Mouse (Mus musculus) embryonic facial prominence, embryonic 12.5 days (tissue): Measurements from ENCODE around the gene Apobr. TPM values are rescaled to one million over a fixed set of nuclear protein-coding genes. Genes with fewer than 3 reads are reported as not detected.

Experiments used
- ATAC-seq: fragments of 200-750 bp; cut with Nextera tagmentation; 2 replicates; pipeline ENCODE4 v1.8.0; 2017; ENCODE audit not compliant: insufficient number of reproducible peaks, insufficient read depth, low FRiP score, low TSS enrichment
- H3K27ac ChIP-seq: fragments of 300-500 bp; sonication (generic); 2 replicates; pipeline ENCODE4 v1.5.1; 2016; ENCODE audit warnings: mild to moderate bottlenecking
- H3K27me3 ChIP-seq: fragments of 300-500 bp; sonication (generic); 2 replicates; pipeline ENCODE4 v1.6.1; 2016; ENCODE audit warnings: mild to moderate bottlenecking, moderate library complexity
- H3K36me3 ChIP-seq: fragments of 300-500 bp; sonication (generic); 2 replicates; pipeline ENCODE4 v1.6.1; 2016; ENCODE audit warnings: mild to moderate bottlenecking
- H3K4me1 ChIP-seq: fragments of 300-500 bp; sonication (generic); 2 replicates; pipeline ENCODE4 v1.6.1; 2016
- H3K4me2 ChIP-seq: fragments of 300-500 bp; sonication (generic); replicated peaks from 2 replicates; pipeline ENCODE4 v1.6.1; 2016; ENCODE audit warnings: mild to moderate bottlenecking, moderate library complexity
- H3K4me3 ChIP-seq: fragments of 300-500 bp; sonication (generic); 2 replicates; pipeline ENCODE4 v1.5.1; 2016; ENCODE audit warnings: mild to moderate bottlenecking
- H3K9ac ChIP-seq: fragments of 300-500 bp; sonication (generic); 2 replicates; pipeline ENCODE4 v1.6.1; 2016; ENCODE audit warnings: mild to moderate bottlenecking, moderate library complexity
- H3K9me3 ChIP-seq: fragments of 300-500 bp; sonication (generic); 2 replicates; pipeline ENCODE4 v1.6.1; 2016; ENCODE audit warnings: mild to moderate bottlenecking, moderate library complexity
- WGBS: fragments of 180-500 bp; shearing (Covaris S2); methylation state at CpG from one replicate; pipeline ENCODE4 v1.1.7; 2016; 5-methylcytosine and 5-hydroxymethylcytosine counted together
- polyA plus RNA-seq: library from polyadenylated mRNA; unstranded; fragments of >200 nt; fragmentation: Nextera tagmentation; extraction: Ambion mirVana; gene quantifications from 2 replicates; pipeline ENCODE4 v1.2.1, GENCODE M21; 2016

Gene Apobr
- 0.59 and 0.96 TPM in 2 replicates for polyA plus RNA-seq

DNA sequence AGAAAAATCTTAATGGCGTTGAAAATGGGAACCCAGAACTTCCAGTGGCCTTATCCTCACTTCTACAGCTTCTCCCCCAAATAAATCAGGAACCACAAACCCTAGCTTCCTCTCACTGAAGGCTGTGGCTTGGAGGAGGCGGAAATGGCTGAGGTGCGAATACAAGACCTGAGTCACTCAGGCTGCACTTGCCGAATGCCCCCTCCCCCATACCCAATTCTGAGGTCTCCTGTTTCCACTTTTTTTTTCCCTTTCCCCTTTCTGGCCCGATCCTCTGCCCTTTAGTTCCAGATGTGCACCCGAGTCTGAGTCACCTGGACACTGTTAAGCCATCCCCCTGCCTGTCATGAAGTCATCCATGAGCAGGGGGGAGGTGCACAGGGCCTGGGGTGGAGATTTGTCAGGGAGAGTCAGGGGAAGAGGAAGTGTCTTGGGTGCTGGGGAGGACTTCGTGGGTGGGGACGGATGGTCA, at the start of gene Apobr:
Gene Apobr, plus strand, starts transcription at position 437 of the 472 bp plus-strand sequence.
- Histone ChIP-seq H3K27me3 (peaks cover 12% of the 10 kb centered on the region; the same call in 1 of the 2 replicates), H3K4me1 (0 out of 2 replicates have a peak, but pooled peaks cover 10% of the 10 kb centered on the region), H3K4me2 (peak within 1 kb of the TSS; percentile 76), H3K9me3 (no peaks in the 10 kb centered on the region), H3K9ac (no peak within 1 kb of the TSS), H3K27ac (peak within 1 kb of the TSS; percentile 76; the same call in 1 of the 2 replicates), H3K4me3 (peak within 1 kb of the TSS; percentile 57), H3K36me3 (no peaks in the 10 kb centered on the region)
- no peak for ATAC-seq
- WGBS = 72% methylated on average over 8 of the region's 8 CpGs

- no peak for ATAC-seq
- H3K4me3 ChIP-seq = peak overlapping the region; percentile 45
- no peaks in the 10 kb centered on the region for H3K9me3 ChIP-seq
- 3% methylated on average over 28 of the region's 28 CpGs for WGBS
- H3K4me2 ChIP-seq = peak overlapping the region; percentile 84
- H3K27me3 ChIP-seq = peaks cover 16% of the 10 kb centered on the region
- peak overlapping the region; percentile 67 for H3K9ac ChIP-seq
- no peaks in the 10 kb centered on the region; the same call in 1 of the 2 replicates for H3K4me1 ChIP-seq
- no peaks in the 10 kb centered on the region for H3K36me3 ChIP-seq
- H3K27ac ChIP-seq = no peak overlapping the region
Observed at GRCm38 (mm10) chr7:126535766-126536165, 49.0 kb upstream of the Apobr start.

- Histone ChIP-seq H3K9ac (peak overlapping the region; percentile 67; the same call in 1 of the 2 replicates), H3K27ac (no peak overlapping the region), H3K4me2 (peak overlapping the region; percentile 84), H3K4me3 (peak overlapping the region; percentile 45), H3K27me3 (peaks cover 16% of the 10 kb centered on the region), H3K36me3 (no peaks in the 10 kb centered on the region), H3K9me3 (no peaks in the 10 kb centered on the region), H3K4me1 (no peaks in the 10 kb centered on the region; the same call in 1 of the 2 replicates)
- ATAC-seq = no peak
- WGBS = 62% methylated on average over 9 of the region's 9 CpGs
Observed at GRCm38 (mm10) chr7:126536466-126536865, 48.3 kb upstream of the Apobr start.

DNA sequence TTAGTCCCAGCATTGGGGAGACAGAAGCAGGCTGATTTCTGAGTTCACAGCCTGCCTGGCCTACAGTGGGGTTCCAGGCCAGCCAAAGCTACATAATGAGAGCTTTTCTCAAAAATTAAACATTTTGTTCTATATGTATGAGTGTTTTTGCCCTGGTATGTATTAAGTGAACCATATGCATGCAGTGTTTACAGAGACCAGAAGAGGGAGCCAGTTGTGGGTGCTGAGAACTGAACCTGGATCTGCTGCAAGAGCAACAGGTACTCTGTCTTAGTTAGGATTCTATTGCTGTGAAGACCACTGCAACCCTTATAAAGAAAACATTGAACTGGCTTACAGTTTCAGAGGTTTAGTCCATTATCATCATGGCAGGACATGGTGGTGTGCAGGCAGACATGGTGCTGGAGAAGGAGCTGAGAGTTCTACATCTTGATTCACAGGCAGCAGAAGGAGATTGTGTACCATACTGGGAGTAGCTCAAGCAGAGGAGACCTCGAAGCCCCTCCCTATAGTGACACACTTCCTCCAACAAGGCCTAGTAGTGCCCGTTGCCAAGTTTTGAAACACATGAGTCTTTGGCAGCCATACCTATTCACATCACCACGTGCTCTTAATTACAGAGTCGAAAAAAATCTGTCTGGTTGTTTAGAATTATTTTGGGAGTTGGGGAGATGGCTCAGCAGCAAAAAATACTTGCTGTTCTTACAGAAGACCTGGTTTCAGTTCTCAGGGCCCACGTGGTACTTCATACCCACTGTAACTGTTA, 46.7 kb upstream of the Apobr start:
- Histone ChIP-seq H3K9me3 (no peaks in the 10 kb centered on the region), H3K9ac (no peak overlapping the region), H3K4me1 (no peaks in the 10 kb centered on the region; the same call in 1 of the 2 replicates), H3K27me3 (peaks cover 16% of the 10 kb centered on the region), H3K27ac (no peak overlapping the region), H3K4me3 (no peak overlapping the region), H3K36me3 (no peaks in the 10 kb centered on the region), H3K4me2 (no peak overlapping the region)
- no peak for ATAC-seq
- 64% methylated on average over 5 of the region's 5 CpGs for WGBS

DNA sequence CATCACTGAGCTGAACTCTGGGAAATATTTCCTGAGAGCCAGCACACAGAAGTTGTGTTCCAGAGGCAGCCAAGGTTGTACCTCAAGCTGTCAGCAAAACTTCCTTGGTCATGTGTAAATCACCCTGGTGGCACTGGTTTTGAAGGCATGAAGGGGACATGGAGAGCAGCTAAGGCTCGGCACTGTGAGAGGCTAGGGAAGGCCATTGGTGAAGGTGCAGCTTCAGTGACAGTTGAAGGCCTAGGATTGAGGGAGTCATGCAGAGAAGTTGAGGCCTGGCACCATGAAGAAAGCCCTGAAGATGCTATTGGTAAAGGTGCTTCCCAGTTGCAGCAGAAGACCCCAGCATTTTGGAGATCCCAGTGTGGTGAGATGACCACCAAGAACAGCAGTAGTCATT, 43.1 kb upstream of the Apobr start:
- no peak for ATAC-seq
- Histone ChIP-seq H3K4me2 (no peak overlapping the region), H3K27ac (no peak overlapping the region), H3K36me3 (peaks cover 11% of the 10 kb centered on the region), H3K9ac (no peak overlapping the region), H3K9me3 (no peaks in the 10 kb centered on the region), H3K4me3 (no peak overlapping the region), H3K27me3 (peaks cover 6% of the 10 kb centered on the region), H3K4me1 (no peaks in the 10 kb centered on the region)
- WGBS = 84% methylated on average over 1 of the region's 1 CpGs

- H3K27ac ChIP-seq = no peak overlapping the region
- H3K36me3 ChIP-seq = peaks cover 51% of the 10 kb centered on the region
- H3K9ac ChIP-seq = no peak overlapping the region
- no peak overlapping the region for H3K4me2 ChIP-seq
- no peaks in the 10 kb centered on the region for H3K27me3 ChIP-seq
- no peaks in the 10 kb centered on the region for H3K9me3 ChIP-seq
- no peak overlapping the region for H3K4me3 ChIP-seq
- 85% methylated on average over 2 of the region's 2 CpGs for WGBS
- ATAC-seq = no peak
- no peaks in the 10 kb centered on the region for H3K4me1 ChIP-seq
Observed at GRCm38 (mm10) chr7:126545631-126546030, 39.1 kb upstream of the Apobr start.

- H3K4me1 ChIP-seq = no peaks in the 10 kb centered on the region
- no peak overlapping the region for H3K27ac ChIP-seq
- H3K9ac ChIP-seq = no peak overlapping the region
- peaks cover 94% of the 10 kb centered on the region for H3K36me3 ChIP-seq
- no peak for ATAC-seq
- 88% methylated on average over 1 of the region's 1 CpGs for WGBS
- no peaks in the 10 kb centered on the region for H3K27me3 ChIP-seq
- H3K4me2 ChIP-seq = no peak overlapping the region
- H3K9me3 ChIP-seq = no peaks in the 10 kb centered on the region
- H3K4me3 ChIP-seq = no peak overlapping the region
Observed at GRCm38 (mm10) chr7:126554796-126555195, 29.9 kb upstream of the Apobr start.

DNA sequence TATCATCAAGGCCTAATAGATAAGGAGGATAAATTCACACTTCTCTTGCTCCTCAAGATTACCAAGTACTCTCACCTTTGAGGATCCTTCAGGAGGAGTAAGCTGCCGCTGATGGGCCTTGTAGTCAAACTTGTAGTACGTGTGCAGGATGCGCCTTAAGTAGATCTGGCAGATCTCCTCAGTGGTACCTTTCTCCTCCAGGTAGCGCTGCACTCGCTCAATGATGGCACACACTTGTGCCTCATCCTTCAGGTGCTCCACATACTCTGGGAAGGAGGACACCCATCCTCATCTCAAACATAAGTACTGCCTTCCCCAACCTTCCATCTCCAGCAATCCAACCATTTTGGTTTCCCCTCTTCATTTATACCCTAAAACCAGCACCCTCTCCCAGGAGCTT, 28.1 kb upstream of the Apobr start:
- H3K4me2 ChIP-seq = no peak overlapping the region
- H3K27ac ChIP-seq = no peak overlapping the region
- H3K4me3 ChIP-seq = no peak overlapping the region
- no peaks in the 10 kb centered on the region for H3K27me3 ChIP-seq
- H3K9me3 ChIP-seq = no peaks in the 10 kb centered on the region
- ATAC-seq = no peak
- peaks cover 90% of the 10 kb centered on the region for H3K36me3 ChIP-seq
- H3K4me1 ChIP-seq = no peaks in the 10 kb centered on the region
- no peak overlapping the region for H3K9ac ChIP-seq
- 98% methylated on average over 5 of the region's 5 CpGs for WGBS

DNA sequence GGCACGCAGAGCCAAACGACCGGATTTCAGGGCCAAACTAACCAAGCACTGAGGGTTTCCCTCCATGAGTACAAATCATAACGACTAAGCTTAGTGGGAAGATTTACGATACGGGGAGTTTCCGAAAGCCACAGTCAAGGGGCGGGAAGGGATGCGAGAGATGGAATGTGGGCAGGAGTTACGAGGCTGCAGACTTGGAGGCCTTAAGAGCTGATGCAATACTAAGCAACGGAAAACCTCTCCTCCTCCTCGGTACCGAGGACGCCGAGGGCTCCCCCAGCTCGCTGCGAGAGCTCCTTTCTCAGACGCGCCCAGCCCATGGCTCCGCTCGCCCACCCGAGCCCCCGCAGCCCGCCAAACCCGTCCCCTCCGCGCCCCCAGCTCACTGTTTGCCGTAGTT, 19.0 kb upstream of the Apobr start:
- Histone ChIP-seq H3K9ac (peak overlapping the region; percentile 76), H3K27ac (peak overlapping the region; percentile 46), H3K4me2 (peak overlapping the region; percentile 59), H3K36me3 (peaks cover 37% of the 10 kb centered on the region), H3K9me3 (no peaks in the 10 kb centered on the region), H3K4me1 (peaks cover 6% of the 10 kb centered on the region), H3K27me3 (no peaks in the 10 kb centered on the region), H3K4me3 (peak overlapping the region; percentile 84)
- 1% methylated on average over 26 of the region's 28 CpGs for WGBS
- ATAC-seq = peak; percentile 2; the same call in 1 of the 2 replicates

- no peaks in the 10 kb centered on the region for H3K9me3 ChIP-seq
- peaks cover 32% of the 10 kb centered on the region for H3K36me3 ChIP-seq
- H3K4me3 ChIP-seq = peak within 1 kb of the TSS; percentile 84
- WGBS = under 1% methylated on average over 46 of the region's 46 CpGs
- H3K4me1 ChIP-seq = peaks cover 6% of the 10 kb centered on the region
- H3K27ac ChIP-seq = peak within 1 kb of the TSS; percentile 46
- H3K9ac ChIP-seq = peak within 1 kb of the TSS; percentile 76
- H3K4me2 ChIP-seq = peak within 1 kb of the TSS; percentile 59
- H3K27me3 ChIP-seq = no peaks in the 10 kb centered on the region
- ATAC-seq = peak; percentile 93
Observed at GRCm38 (mm10) chr7:126566094-126566765, 18.5 kb upstream of the Apobr start, which contains the start of gene Eif3c. Gene Eif3c, minus strand, starts transcription at chr7:126566411.

GRCm38 (mm10) chr7:126576946-126577345, 7.8 kb upstream of the Apobr start:
- Histone ChIP-seq H3K4me1 (0 out of 2 replicates have a peak, but pooled peaks cover 2% of the 10 kb centered on the region), H3K4me2 (no peak overlapping the region), H3K9me3 (no peaks in the 10 kb centered on the region), H3K9ac (no peak overlapping the region), H3K36me3 (peaks cover 43% of the 10 kb centered on the region), H3K27ac (no peak overlapping the region), H3K27me3 (no peaks in the 10 kb centered on the region), H3K4me3 (no peak overlapping the region)
- ATAC-seq = no peak
- 49% methylated on average over 8 of the region's 8 CpGs for WGBS
